Mouse (Mus musculus) C2C12 (cell line): ENCODE results near the gene Hfe. TPM values are rescaled to one million over a fixed set of nuclear protein-coding genes. Genes with fewer than 3 reads are reported as not detected.

ENCODE experiments used
- H3K27me3 ChIP-seq: one replicate; pipeline ENCODE4 v1.6.1; 2011; ENCODE audit not compliant: control insufficient read depth, insufficient read depth, insufficient read length
- H3K36me3 ChIP-seq: one replicate; pipeline ENCODE4 v1.6.1; 2011; ENCODE audit not compliant: control insufficient read depth, insufficient read depth
- H3K4me3 ChIP-seq: one replicate; pipeline ENCODE4 v1.5.1; 2011; ENCODE audit warnings: mild to moderate bottlenecking, control low read depth; ENCODE audit not compliant: poor library complexity, insufficient read depth, severe bottlenecking
- H3K79me2 ChIP-seq: one replicate; pipeline ENCODE4 v1.6.1; 2011; ENCODE audit not compliant: control insufficient read depth, insufficient read depth
- H3K79me3 ChIP-seq: one replicate; pipeline ENCODE4 v1.6.1; 2011; ENCODE audit warnings: low read depth, control low read depth
- H3ac ChIP-seq: one replicate; pipeline ENCODE3; 2011; ENCODE audit warnings: low read depth; ENCODE audit not compliant: control insufficient read depth, insufficient read length
- CEBPB ChIP-seq: IDR thresholded peaks from one replicate; pipeline ENCODE4 v1.6.1; 2011; ENCODE audit warnings: low read depth, mild to moderate bottlenecking, control low read depth, moderate library complexity
- CTCF ChIP-seq: IDR thresholded peaks from one replicate; pipeline ENCODE4 v1.5.1; 2011; ENCODE audit not compliant: control insufficient read depth, insufficient read depth, insufficient read length
- FOSL1 ChIP-seq: IDR thresholded peaks from one replicate; pipeline ENCODE4 v1.8.0; 2011; ENCODE audit warnings: mild to moderate bottlenecking, low read length; ENCODE audit not compliant: poor library complexity, insufficient read depth, severe bottlenecking
- MAX ChIP-seq: IDR thresholded peaks from one replicate; pipeline ENCODE4 v1.6.1; 2011; ENCODE audit warnings: mild to moderate bottlenecking, control low read depth
- MYOD1 ChIP-seq: IDR thresholded peaks from one replicate; pipeline ENCODE4 v1.6.1; 2011; ENCODE audit warnings: low read depth; ENCODE audit not compliant: control insufficient read depth, insufficient read length
- MYOG ChIP-seq: IDR thresholded peaks from one replicate; pipeline ENCODE4 v1.6.1; 2011; ENCODE audit not compliant: control insufficient read depth, insufficient read length; ENCODE audit errors: extremely low read depth
- USF1 ChIP-seq: IDR thresholded peaks from one replicate; pipeline ENCODE4 v1.6.1; 2011; ENCODE audit warnings: low read depth, mild to moderate bottlenecking, control low read depth, moderate library complexity
- microRNA-seq: library from miRNA; unstranded; fragments of <30 nt; microRNA quantifications from one replicate; pipeline ENCODE4, GENCODE M21; 2019; ENCODE audit warnings: borderline microRNAs expressed
- polyA plus RNA-seq: library from polyadenylated mRNA; unstranded; fragments of >200 nt; fragmentation: generic; extraction: Trizol; gene quantifications from one replicate; pipeline ENCODE4 v1.2.1, GENCODE M21; 2012; ENCODE audit warnings: missing spikeins

The Hfe gene
- polyA plus RNA-seq, 1 experiment: 0.91 TPM

GRCm38 (mm10) chr13:23682623-23682946, 28.1 kb downstream of the Hfe start:
- TF ChIP-seq USF1 (no peak), MYOD1 (no peak), MYOG (no peak), CTCF (no peak), CEBPB (no peak), MAX (no peak), FOSL1 (no peak)
- peak overlapping the region; percentile 21 for H3K4me3 ChIP-seq

GRCm38 (mm10) chr13:23681990-23682582, 28.6 kb downstream of the Hfe start:
- no peak overlapping the region for H3ac ChIP-seq
- H3K79me2 ChIP-seq: peaks cover 6% of the 10 kb centered on the region
- TF ChIP-seq CTCF: no peak
- no peak for TF ChIP-seq MAX
- TF ChIP-seq MYOG: no peak
- TF ChIP-seq MYOD1: no peak
- no peak for TF ChIP-seq USF1
- TF ChIP-seq CEBPB: no peak
- TF ChIP-seq FOSL1: no peak
- H3K36me3 ChIP-seq: no peaks in the 10 kb centered on the region
- no peaks in the 10 kb centered on the region for H3K27me3 ChIP-seq
- H3K4me3 ChIP-seq: no peak overlapping the region
- no peaks in the 10 kb centered on the region for H3K79me3 ChIP-seq

More at GRCm38 (mm10) chr13:23682623-23682946, 28.1 kb downstream of the Hfe start:
- peaks cover 6% of the 10 kb centered on the region for H3K79me2 ChIP-seq
- H3ac ChIP-seq: peak overlapping the region; percentile 73
- no peaks in the 10 kb centered on the region for H3K79me3 ChIP-seq
- H3K27me3 ChIP-seq: no peaks in the 10 kb centered on the region
- H3K36me3 ChIP-seq: no peaks in the 10 kb centered on the region

DNA sequence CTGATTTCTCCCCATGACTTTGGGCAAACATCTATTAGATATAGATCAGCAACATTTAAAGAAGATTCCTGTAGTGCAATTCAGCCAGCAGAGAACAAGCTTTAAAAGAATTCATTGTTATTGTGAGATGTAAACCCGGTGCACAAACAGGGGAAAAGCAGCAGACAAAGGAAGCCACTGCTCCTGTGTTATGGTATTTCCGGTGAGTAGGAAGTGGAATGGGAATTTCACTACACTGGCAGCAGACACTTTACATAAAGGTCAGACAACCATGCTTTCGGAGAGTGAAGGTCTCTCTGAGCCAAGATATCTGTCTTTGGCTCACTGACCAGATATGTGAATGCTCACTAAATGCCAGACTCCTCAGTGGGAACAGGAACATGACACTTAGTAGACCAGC, 48.1 kb downstream of the Hfe start:
- H3K79me3 ChIP-seq: no peaks in the 10 kb centered on the region
- H3K27me3 ChIP-seq: no peaks in the 10 kb centered on the region
- no peaks in the 10 kb centered on the region for H3K36me3 ChIP-seq
- TF ChIP-seq MAX (no peak), MYOD1 (no peak), CTCF (no peak), FOSL1 (no peak), USF1 (no peak), MYOG (no peak), CEBPB (no peak)
- H3ac ChIP-seq: no peak overlapping the region
- H3K4me3 ChIP-seq: no peak overlapping the region
- H3K79me2 ChIP-seq: no peaks in the 10 kb centered on the region

DNA sequence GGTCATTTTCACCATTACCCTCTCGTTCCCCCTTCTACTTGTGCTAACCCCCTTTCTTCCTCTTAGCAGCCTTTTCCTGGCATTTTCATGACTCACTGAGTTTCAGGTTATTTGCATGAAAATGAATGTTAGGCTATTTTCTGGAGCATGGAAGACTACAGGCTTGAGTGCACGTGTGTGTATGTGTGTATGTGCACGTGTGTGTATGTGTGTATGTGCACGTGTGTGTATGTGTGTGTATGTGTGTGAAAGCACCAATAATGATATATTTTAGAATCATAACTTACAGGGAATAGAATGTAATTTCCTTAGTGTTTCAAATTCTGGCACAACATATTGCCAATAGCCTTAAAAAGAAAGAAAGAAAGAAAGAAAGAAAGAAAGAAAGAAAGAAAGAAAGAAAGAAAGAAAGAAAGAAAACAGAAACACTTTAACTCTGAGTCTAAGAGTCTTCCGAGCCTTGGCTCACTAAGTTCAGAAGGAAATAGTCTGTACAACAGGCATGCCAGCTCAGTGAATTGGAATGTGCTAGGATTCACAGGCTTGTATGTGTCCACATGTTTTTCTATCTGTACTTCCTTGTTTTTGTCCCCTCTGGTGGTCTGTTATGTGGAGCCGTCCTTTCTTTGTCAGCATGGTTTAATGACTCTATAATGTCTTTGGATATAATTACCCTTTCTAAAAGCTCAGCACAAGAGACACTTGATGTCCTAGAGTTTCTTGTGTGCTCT, 50.9 kb downstream of the Hfe start:
- H3ac ChIP-seq: no peak overlapping the region
- TF ChIP-seq USF1 (no peak), MYOG (no peak), FOSL1 (no peak), CEBPB (no peak), MYOD1 (no peak), CTCF (no peak), MAX (no peak)
- H3K79me2 ChIP-seq: no peaks in the 10 kb centered on the region
- H3K4me3 ChIP-seq: no peak overlapping the region
- no peaks in the 10 kb centered on the region for H3K27me3 ChIP-seq
- no peaks in the 10 kb centered on the region for H3K79me3 ChIP-seq
- no peaks in the 10 kb centered on the region for H3K36me3 ChIP-seq

Small RNAs within 50 kb of the gene (microRNA-seq; reads per million reads assigned to microRNA genes)
- not detected for gene Gm44314
- not detected for gene Gm44350
- gene Gm44484: not detected

Other genes starting within 250 kb of the Hfe start
- gene Btn1a1, start 245.0 kb downstream of the Hfe start, polyA plus RNA-seq: not detected
- gene Btn2a2, start 222.0 kb downstream of the Hfe start, polyA plus RNA-seq: 0.07 TPM
- gene Hist1h4h, start 179.8 kb downstream of the Hfe start, polyA plus RNA-seq: 6.9 TPM
- gene Hist1h2af, start 176.9 kb downstream of the Hfe start, polyA plus RNA-seq: 98.1 TPM
- gene Hist1h3g, start 175.4 kb downstream of the Hfe start, polyA plus RNA-seq: 5.5 TPM
- gene Hist1h2bh, start 167.5 kb downstream of the Hfe start, polyA plus RNA-seq: 1.2 TPM
- 1.2 TPM for gene Hist1h3f, start 166.8 kb downstream of the Hfe start, polyA plus RNA-seq
- gene Hist1h4f, start 159.2 kb downstream of the Hfe start, polyA plus RNA-seq: 7.4 TPM
- 0.25 TPM for gene Hist1h1d, start 157.6 kb downstream of the Hfe start, polyA plus RNA-seq
- 2.8 TPM for gene Hist1h3e, start 148.5 kb downstream of the Hfe start, polyA plus RNA-seq
- gene Hist1h2ae, start 139.6 kb downstream of the Hfe start, polyA plus RNA-seq: 12.6 TPM
- 9.9 TPM for gene Hist1h2bg, start 139.5 kb downstream of the Hfe start, polyA plus RNA-seq
- gene Hist1h2bf, start 136.7 kb downstream of the Hfe start, polyA plus RNA-seq: 4.5 TPM
- gene Hist1h2ad, start 136.5 kb downstream of the Hfe start, polyA plus RNA-seq: 0.73 TPM
- gene Hist1h3d, start 135.1 kb downstream of the Hfe start, polyA plus RNA-seq: 1.9 TPM
- 2.8 TPM for gene Hist1h4d, start 129.3 kb downstream of the Hfe start, polyA plus RNA-seq
- 0.98 TPM for gene Hist1h2be, start 89.7 kb downstream of the Hfe start, polyA plus RNA-seq
- gene Hist1h1e, start 88.3 kb downstream of the Hfe start, polyA plus RNA-seq: 1.2 TPM
- 0.54 TPM for gene Hist1h2ac, start 26.9 kb downstream of the Hfe start, polyA plus RNA-seq
- gene Hist1h2bc, start 26.7 kb downstream of the Hfe start, polyA plus RNA-seq: 16.8 TPM
- not detected for gene Hist1h1t, start 15.0 kb downstream of the Hfe start, polyA plus RNA-seq
- 0.62 TPM for gene Hist1h4c, start 12.4 kb downstream of the Hfe start, polyA plus RNA-seq
- 45.9 TPM for gene Hist1h1c, start 28.0 kb upstream of the Hfe start, polyA plus RNA-seq
- gene Hist1h3c, start 34.7 kb upstream of the Hfe start, polyA plus RNA-seq: 6.1 TPM
- 2.8 TPM for gene Hist1h2bb, start 35.9 kb upstream of the Hfe start, polyA plus RNA-seq
- gene Hist1h2ab, start 40.3 kb upstream of the Hfe start, polyA plus RNA-seq: 9.3 TPM
- gene Hist1h3b, start 41.4 kb upstream of the Hfe start, polyA plus RNA-seq: 2.0 TPM
- 16.8 TPM for gene Hist1h4b, start 46.2 kb upstream of the Hfe start, polyA plus RNA-seq
- 6.8 TPM for gene Hist1h4a, start 50.4 kb upstream of the Hfe start, polyA plus RNA-seq
- gene Hist1h3a, start 51.5 kb upstream of the Hfe start, polyA plus RNA-seq: 2.4 TPM
- gene Hist1h1a, start 52.8 kb upstream of the Hfe start, polyA plus RNA-seq: 1.5 TPM
- 0.02 TPM for gene Trim38, start 59.1 kb upstream of the Hfe start, polyA plus RNA-seq
- not detected for gene Slc17a2, start 96.1 kb upstream of the Hfe start, polyA plus RNA-seq
- not detected for gene Slc17a3, start 128.6 kb upstream of the Hfe start, polyA plus RNA-seq
- not detected for gene Slc17a1, start 156.9 kb upstream of the Hfe start, polyA plus RNA-seq
- gene Slc17a4, start 204.2 kb upstream of the Hfe start, polyA plus RNA-seq: not detected
- gene Hist1h2ba, start 223.3 kb upstream of the Hfe start, polyA plus RNA-seq: not detected
- gene Hist1h2aa, start 223.6 kb upstream of the Hfe start, polyA plus RNA-seq: not detected